Mouse (Mus musculus): ENCODE results near the gene Nadk2. TPM values are rescaled to one million over a fixed set of nuclear protein-coding genes. Genes with fewer than 3 reads are reported as not detected.

Gene Nadk2
- 33.1 and 33.3 TPM in 2 replicates for polyA plus RNA-seq (2016; fragmentation: Nextera tagmentation; extraction: Ambion mirVana)

- peak; percentile 99 for ATAC-seq (ENCODE audit: low FRiP score, low read depth)
- Histone ChIP-seq H3K27ac (peak within 1 kb of the TSS; percentile 77), H3K4me3 (peak within 1 kb of the TSS; percentile 93), H3K4me2 (replicated peaks) (peak within 1 kb of the TSS; percentile 78), H3K27me3 (replicated peaks) (no peaks in the 10 kb centered on the region), H3K9ac (peak within 1 kb of the TSS; percentile 91), H3K36me3 (no peaks in the 10 kb centered on the region), H3K4me1 (peaks cover 22% of the 10 kb centered on the region), H3K9me3 (no peaks in the 10 kb centered on the region)
- 1% methylated on average over 54 of the region's 54 CpGs for WGBS
Measured at GRCm38 (mm10) chr15:9070912-9071555, at the start of gene Nadk2. TSS of gene Nadk2 (plus strand) at chr15:9071260.

GRCm38 (mm10) chr15:9055704-9056103 lies 15.4 kb upstream of the Nadk2 start:
- Histone ChIP-seq H3K4me3 (no peak overlapping the region), H3K9me3 (no peaks in the 10 kb centered on the region), H3K27me3 (replicated peaks) (no peaks in the 10 kb centered on the region), H3K36me3 (no peaks in the 10 kb centered on the region), H3K27ac (no peak overlapping the region), H3K4me1 (no peaks in the 10 kb centered on the region), H3K9ac (no peak overlapping the region), H3K4me2 (replicated peaks) (no peak overlapping the region)
- no peak for ATAC-seq (ENCODE audit: low FRiP score, low read depth)

GRCm38 (mm10) chr15:9059856-9060255 lies 11.2 kb upstream of the Nadk2 start:
- WGBS, result 81% methylated on average over 2 of the region's 2 CpGs

GRCm38 (mm10) chr15:9061150-9061882 lies 9.7 kb upstream of the Nadk2 start:
- Histone ChIP-seq H3K9ac (no peak overlapping the region), H3K4me3 (no peak overlapping the region), H3K9me3 (no peaks in the 10 kb centered on the region), H3K27ac (no peak overlapping the region), H3K4me2 (replicated peaks) (no peak overlapping the region), H3K36me3 (no peaks in the 10 kb centered on the region), H3K4me1 (peaks cover 3% of the 10 kb centered on the region; the same call in 1 of the 2 replicates), H3K27me3 (replicated peaks) (no peaks in the 10 kb centered on the region)
- peak; percentile 56; the same call in 1 of the 2 replicates for ATAC-seq (ENCODE audit: low FRiP score, low read depth)
- 57% methylated on average over 7 of the region's 7 CpGs for WGBS

More at GRCm38 (mm10) chr15:9059856-9060255, 11.2 kb upstream of the Nadk2 start:
- Histone ChIP-seq H3K27ac (no peak overlapping the region), H3K9me3 (no peaks in the 10 kb centered on the region), H3K27me3 (replicated peaks) (no peaks in the 10 kb centered on the region), H3K4me1 (peaks cover 3% of the 10 kb centered on the region; the same call in 1 of the 2 replicates), H3K36me3 (no peaks in the 10 kb centered on the region), H3K4me2 (replicated peaks) (no peak overlapping the region), H3K9ac (no peak overlapping the region), H3K4me3 (no peak overlapping the region)
- ATAC-seq (ENCODE audit: low FRiP score, low read depth), result no peak

GRCm38 (mm10) chr15:9068881-9069280 lies 2.2 kb upstream of the Nadk2 start:
- Histone ChIP-seq H3K9me3 (no peaks in the 10 kb centered on the region), H3K36me3 (no peaks in the 10 kb centered on the region), H3K4me3 (no peak overlapping the region), H3K4me2 (replicated peaks) (no peak overlapping the region), H3K9ac (no peak overlapping the region), H3K4me1 (peaks cover 15% of the 10 kb centered on the region), H3K27me3 (replicated peaks) (no peaks in the 10 kb centered on the region), H3K27ac (no peak overlapping the region)
- ATAC-seq (ENCODE audit: low FRiP score, low read depth), result no peak
- WGBS, result 89% methylated on average over 4 of the region's 4 CpGs

- Histone ChIP-seq H3K4me1 (peaks cover 22% of the 10 kb centered on the region), H3K9me3 (no peaks in the 10 kb centered on the region), H3K9ac (peak overlapping the region; percentile 91), H3K4me2 (replicated peaks) (peak overlapping the region; percentile 78), H3K27me3 (replicated peaks) (no peaks in the 10 kb centered on the region), H3K4me3 (peak overlapping the region; percentile 93), H3K36me3 (no peaks in the 10 kb centered on the region), H3K27ac (peak overlapping the region; percentile 72)
- ATAC-seq (ENCODE audit: low FRiP score, low read depth), result peak; percentile 15
- 0% methylated on average over 3 of the region's 3 CpGs for WGBS
Measured at GRCm38 (mm10) chr15:9070353-9070752, 707 bp upstream of the Nadk2 start.

- ATAC-seq (ENCODE audit: low FRiP score, low read depth), result peak; percentile 61
- Histone ChIP-seq H3K4me3 (peak overlapping the region; percentile 93), H3K4me2 (replicated peaks) (peak overlapping the region; percentile 78), H3K9me3 (no peaks in the 10 kb centered on the region), H3K4me1 (peaks cover 22% of the 10 kb centered on the region), H3K27me3 (replicated peaks) (no peaks in the 10 kb centered on the region), H3K9ac (peak overlapping the region; percentile 91), H3K36me3 (no peaks in the 10 kb centered on the region), H3K27ac (peak overlapping the region; percentile 77)
- under 1% methylated on average over 62 of the region's 66 CpGs for WGBS
Measured at GRCm38 (mm10) chr15:9071556-9072544, 790 bp downstream of the Nadk2 start.

- WGBS, result 42% methylated on average over 5 of the region's 5 CpGs
- H3K27me3 ChIP-seq (replicated peaks), result no peaks in the 10 kb centered on the region
- peaks cover 22% of the 10 kb centered on the region for H3K4me1 ChIP-seq
- H3K4me2 ChIP-seq (replicated peaks), result peak overlapping the region; percentile 78
- peak overlapping the region; percentile 93; the same call in 1 of the 2 replicates for H3K4me3 ChIP-seq
- H3K9me3 ChIP-seq, result no peaks in the 10 kb centered on the region
- H3K9ac ChIP-seq, result 0 out of 2 replicates have a peak overlapping the region, but pooled peaks have one; percentile 14
- no peak overlapping the region for H3K27ac ChIP-seq
- ATAC-seq (ENCODE audit: low FRiP score, low read depth), result no peak
- no peaks in the 10 kb centered on the region for H3K36me3 ChIP-seq
Measured at GRCm38 (mm10) chr15:9072630-9073029, 1.6 kb downstream of the Nadk2 start.

GRCm38 (mm10) chr15:9073067-9073608 lies 2.1 kb downstream of the Nadk2 start:
- WGBS, result 62% methylated on average over 12 of the region's 12 CpGs
- ATAC-seq (ENCODE audit: low FRiP score, low read depth), result no peak
- H3K27ac ChIP-seq, result no peak overlapping the region

GRCm38 (mm10) chr15:9073684-9074083 lies 2.6 kb downstream of the Nadk2 start:
- 87% methylated on average over 5 of the region's 5 CpGs for WGBS

More at GRCm38 (mm10) chr15:9073067-9073608, 2.1 kb downstream of the Nadk2 start:
- Histone ChIP-seq H3K4me2 (replicated peaks) (peak overlapping the region; percentile 78), H3K4me3 (no peak overlapping the region), H3K27me3 (replicated peaks) (no peaks in the 10 kb centered on the region), H3K9ac (0 out of 2 replicates have a peak overlapping the region, but pooled peaks have one; percentile 14), H3K36me3 (no peaks in the 10 kb centered on the region), H3K9me3 (no peaks in the 10 kb centered on the region), H3K4me1 (peaks cover 22% of the 10 kb centered on the region)

GRCm38 (mm10) chr15:9074139-9074538 lies 3.1 kb downstream of the Nadk2 start:
- ATAC-seq (ENCODE audit: low FRiP score, low read depth), result no peak
- no peak overlapping the region for H3K27ac ChIP-seq
- no peak overlapping the region for H3K9ac ChIP-seq
- no peak overlapping the region for H3K4me3 ChIP-seq
- peaks cover 22% of the 10 kb centered on the region for H3K4me1 ChIP-seq
- no peak overlapping the region; the same call in 1 of the 2 replicates for H3K4me2 ChIP-seq (replicated peaks)
- WGBS, result 23% methylated on average over 2 of the region's 2 CpGs
- no peaks in the 10 kb centered on the region for H3K9me3 ChIP-seq
- no peaks in the 10 kb centered on the region for H3K27me3 ChIP-seq (replicated peaks)
- H3K36me3 ChIP-seq, result no peaks in the 10 kb centered on the region

More at GRCm38 (mm10) chr15:9073684-9074083, 2.6 kb downstream of the Nadk2 start:
- H3K27ac ChIP-seq, result no peak overlapping the region
- no peaks in the 10 kb centered on the region for H3K36me3 ChIP-seq
- no peaks in the 10 kb centered on the region for H3K27me3 ChIP-seq (replicated peaks)
- no peak for ATAC-seq (ENCODE audit: low FRiP score, low read depth)
- no peaks in the 10 kb centered on the region for H3K9me3 ChIP-seq
- H3K4me3 ChIP-seq, result no peak overlapping the region
- peaks cover 22% of the 10 kb centered on the region for H3K4me1 ChIP-seq
- H3K9ac ChIP-seq, result no peak overlapping the region
- peak overlapping the region; percentile 78 for H3K4me2 ChIP-seq (replicated peaks)
